Mouse (Mus musculus) adrenal gland, postnatal 25 days (tissue): ENCODE measurements around the gene D5Ertd579e. TPM values are rescaled to one million over a fixed set of nuclear protein-coding genes. Genes with fewer than 3 reads are reported as not detected.

ENCODE experiments used
- DNase-seq: peaks from one replicate; pipeline ENCODE4 v3.0.0; 2021; ENCODE audit warnings: mixed read lengths
- total RNA-seq: library from RNA; stranded (reverse); gene quantifications from 2 replicates; pipeline ENCODE4 v1.2.3, GENCODE M21; 2021

The D5Ertd579e gene
- total RNA-seq, 1 experiment from 2014 or later, result 63.3 TPM

GRCm38 (mm10) chr5:36608939-36609499 is 86.8 kb downstream of the D5Ertd579e start:
- no peak for DNase-seq

- DNase-seq, result peak; percentile 47
These were observed 92.8 kb downstream of the D5Ertd579e start for GRCm38 (mm10) chr5:36603031-36603430.

- DNase-seq, result peak; percentile 27
These were observed 93.8 kb downstream of the D5Ertd579e start for GRCm38 (mm10) chr5:36602028-36602427.

- no peak for DNase-seq
These were observed 94.3 kb downstream of the D5Ertd579e start for GRCm38 (mm10) chr5:36601492-36601891.

GRCm38 (mm10) chr5:36598883-36599282 is 96.9 kb downstream of the D5Ertd579e start:
- no peak for DNase-seq

GRCm38 (mm10) chr5:36597653-36598052 is 98.2 kb downstream of the D5Ertd579e start:
- DNase-seq, result peak; percentile 42

GRCm38 (mm10) chr5:36596225-36596624 is 99.6 kb downstream of the D5Ertd579e start:
- no peak for DNase-seq

GRCm38 (mm10) chr5:36595115-36595514 is 100.7 kb downstream of the D5Ertd579e start:
- DNase-seq, result no peak

- DNase-seq, result no peak
These were observed 101.5 kb downstream of the D5Ertd579e start for GRCm38 (mm10) chr5:36594344-36594743.

- no peak for DNase-seq
These were observed 102.6 kb downstream of the D5Ertd579e start, which contains the start of gene Tbc1d14 for GRCm38 (mm10) chr5:36593176-36593575. Tbc1d14 (minus strand) TSS chr5:36593276.

- no peak for DNase-seq
These were observed 105.3 kb downstream of the D5Ertd579e start for GRCm38 (mm10) chr5:36590499-36590920.

- DNase-seq, result no peak
These were observed 111.5 kb downstream of the D5Ertd579e start for GRCm38 (mm10) chr5:36584299-36584698.

GRCm38 (mm10) chr5:36581924-36582642 is 113.7 kb downstream of the D5Ertd579e start:
- DNase-seq, result peak; percentile 86

GRCm38 (mm10) chr5:36581259-36581923 is 114.4 kb downstream of the D5Ertd579e start:
- peak; percentile 98 for DNase-seq

- DNase-seq, result no peak
These were observed 115.9 kb downstream of the D5Ertd579e start for GRCm38 (mm10) chr5:36579967-36580366.

GRCm38 (mm10) chr5:36578982-36579381 is 116.8 kb downstream of the D5Ertd579e start:
- no peak for DNase-seq

- no peak for DNase-seq
These were observed 119.4 kb downstream of the D5Ertd579e start for GRCm38 (mm10) chr5:36576457-36576856.

GRCm38 (mm10) chr5:36575745-36576144 is 120.1 kb downstream of the D5Ertd579e start:
- no peak for DNase-seq

GRCm38 (mm10) chr5:36575227-36575626 is 120.6 kb downstream of the D5Ertd579e start:
- peak; percentile 38 for DNase-seq

GRCm38 (mm10) chr5:36574147-36574870 is 121.5 kb downstream of the D5Ertd579e start:
- DNase-seq, result no peak

- no peak for DNase-seq
These were observed 122.5 kb downstream of the D5Ertd579e start for GRCm38 (mm10) chr5:36573354-36573753.

GRCm38 (mm10) chr5:36571371-36571770 is 124.5 kb downstream of the D5Ertd579e start:
- DNase-seq, result peak; percentile 33
